Mouse (Mus musculus) G1E (cell line): ENCODE measurements around the gene Traf6. TPM values are rescaled to one million over a fixed set of nuclear protein-coding genes. Genes with fewer than 3 reads are reported as not detected.
A peak's percentile ranks its signal among the peaks of the same experiment; 100 is the strongest.

Experiments
- ATAC-seq: 2 replicates; pipeline ENCODE4 v1.8.0; 2016; ENCODE audit warnings: mild to moderate bottlenecking; ENCODE audit not compliant: insufficient number of reproducible peaks, poor library complexity, low FRiP score, severe bottlenecking; ENCODE audit errors: extremely low read depth
- DNase-seq: peaks from one replicate; pipeline ENCODE4 v3.0.0; 2012; ENCODE audit warnings: low spot score
- H3K27me3 ChIP-seq: 2 replicates; pipeline ENCODE4 v1.6.1; 2012; ENCODE audit warnings: mild to moderate bottlenecking, low read length, inconsistent platforms; ENCODE audit not compliant: insufficient read depth
- H3K36me3 ChIP-seq: replicated peaks from 2 replicates; pipeline ENCODE3; 2012; ENCODE audit warnings: mild to moderate bottlenecking, inconsistent platforms
- H3K4me1 ChIP-seq: 2 replicates; pipeline ENCODE4 v1.6.1; 2012; ENCODE audit warnings: low read depth, low read length, inconsistent platforms, mixed read lengths; ENCODE audit not compliant: insufficient read depth
- H3K4me3 ChIP-seq: 2 replicates; pipeline ENCODE4 v1.5.1; 2012; ENCODE audit warnings: low read depth, mild to moderate bottlenecking, inconsistent platforms, low read length, moderate library complexity, mixed read lengths
- H3K9me3 ChIP-seq: replicated peaks from 2 replicates; pipeline ENCODE4 v1.6.1; 2012; ENCODE audit warnings: inconsistent platforms
- CTCF ChIP-seq: IDR thresholded peaks from 2 replicates; pipeline ENCODE4 v1.5.1; 2012; ENCODE audit warnings: low read depth, low read length, inconsistent platforms, mixed read lengths
- GATA1 ChIP-seq: IDR thresholded peaks from 2 replicates; pipeline ENCODE4 v1.6.1; 2012; ENCODE audit warnings: borderline replicate concordance, low read length, inconsistent platforms, mixed read lengths
- GATA2 ChIP-seq: IDR thresholded peaks from 2 replicates; pipeline ENCODE4 v1.6.1; 2012; ENCODE audit warnings: low read depth, low read length, inconsistent platforms, borderline replicate concordance
- POLR2AphosphoS5 ChIP-seq: IDR thresholded peaks from 2 replicates; pipeline ENCODE4 v1.6.1; 2012; ENCODE audit warnings: low read depth, low read length, inconsistent platforms; ENCODE audit not compliant: insufficient replicate concordance
- TAL1 ChIP-seq: conservative IDR thresholded peaks from 2 replicates; pipeline ENCODE4 v1.6.1; 2012; ENCODE audit warnings: low read depth, low read length, inconsistent platforms, mixed read lengths
- polyA plus RNA-seq: library from polyadenylated mRNA; stranded (reverse); fragments of >175 nt; gene quantifications from 2 replicates; pipeline ENCODE4 v1.2.3, GENCODE M21; 2012
- total RNA-seq, 2 experiments: library from RNA; stranded (forward) in 1 of 2; stranded (reverse) in 1 of 2; fragments of 200-1000 nt in 1 of 2; fragments of >200 nt in 1 of 2; fragmentation: Nextera tagmentation in 1 of 2; gene quantifications; 2 replicates each; pipeline ENCODE4 v1.2.3; 2014 to 2017

Traf6 gene
- total and polyA plus RNA-seq, 3 experiments: 3.0 to 68.3 (median 26.1) TPM

DNA sequence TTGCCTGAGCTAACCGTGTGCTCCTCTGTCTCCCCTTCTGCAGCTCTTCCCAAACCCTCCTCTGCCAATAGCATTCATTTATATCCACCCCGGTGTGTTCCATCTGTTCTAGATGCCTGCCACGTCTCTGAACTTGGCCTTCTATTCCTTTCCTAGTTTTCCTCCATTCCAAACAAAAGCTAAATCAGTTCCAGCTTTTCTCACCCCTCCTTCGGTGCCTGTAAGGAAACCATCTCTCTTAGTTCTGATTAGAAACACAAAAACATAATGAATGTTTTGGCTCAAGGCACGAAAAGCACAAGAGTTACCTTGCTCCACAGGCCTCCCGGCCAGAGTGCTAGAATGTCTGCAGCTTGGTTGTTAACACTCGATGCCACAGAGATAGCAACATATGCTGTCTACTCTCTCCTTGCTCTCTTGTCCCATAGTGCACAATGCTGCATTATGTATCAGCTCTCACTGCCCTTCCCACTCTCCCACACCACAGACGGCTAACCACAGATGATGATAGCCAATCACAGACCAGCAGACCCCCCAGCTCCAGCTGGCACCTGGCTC is 29.0 kb upstream of the Traf6 start, which contains the start of the genes Rag1 and B230118H07Rik:
Gene Rag1, minus strand, starts transcription at position 388 of the 558 bp plus-strand sequence.
Gene B230118H07Rik, minus strand, starts transcription at position 419 of the 558 bp plus-strand sequence.
- no peak for ATAC-seq
- DNase-seq: no peak
- Histone ChIP-seq H3K4me3 (no peak within 1 kb of the TSS), H3K36me3 (no peaks in the 10 kb centered on the region), H3K9me3 (no peaks in the 10 kb centered on the region), H3K4me1 (peaks cover 24% of the 10 kb centered on the region), H3K27me3 (peaks cover 10% of the 10 kb centered on the region)
- TF ChIP-seq CTCF (no peak), GATA2 (no peak), POLR2AphosphoS5 (no peak), TAL1 (no peak), GATA1 (no peak)

DNA sequence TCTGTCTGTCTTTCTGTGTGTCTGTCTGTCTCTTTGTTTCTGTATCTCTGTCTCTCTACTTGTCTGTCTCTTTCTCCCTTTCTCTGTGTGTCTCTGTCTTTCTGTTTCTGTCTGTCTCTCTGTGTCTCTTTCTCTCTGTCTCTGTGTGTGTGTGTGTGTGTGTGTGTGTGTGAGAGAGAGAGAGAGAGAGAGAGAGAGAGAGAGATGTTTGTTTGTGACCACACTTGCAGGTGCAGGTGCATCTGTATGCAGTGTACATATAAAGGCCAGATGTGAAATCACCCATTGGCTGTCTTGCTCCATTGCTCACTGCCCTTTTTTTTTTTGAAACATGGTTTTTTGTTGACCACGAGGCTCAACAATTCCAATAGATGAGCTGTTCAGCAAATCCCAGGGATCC is 27.8 kb upstream of the Traf6 start:
- H3K4me3 ChIP-seq: no peak overlapping the region
- peaks cover 10% of the 10 kb centered on the region for H3K27me3 ChIP-seq

DNA sequence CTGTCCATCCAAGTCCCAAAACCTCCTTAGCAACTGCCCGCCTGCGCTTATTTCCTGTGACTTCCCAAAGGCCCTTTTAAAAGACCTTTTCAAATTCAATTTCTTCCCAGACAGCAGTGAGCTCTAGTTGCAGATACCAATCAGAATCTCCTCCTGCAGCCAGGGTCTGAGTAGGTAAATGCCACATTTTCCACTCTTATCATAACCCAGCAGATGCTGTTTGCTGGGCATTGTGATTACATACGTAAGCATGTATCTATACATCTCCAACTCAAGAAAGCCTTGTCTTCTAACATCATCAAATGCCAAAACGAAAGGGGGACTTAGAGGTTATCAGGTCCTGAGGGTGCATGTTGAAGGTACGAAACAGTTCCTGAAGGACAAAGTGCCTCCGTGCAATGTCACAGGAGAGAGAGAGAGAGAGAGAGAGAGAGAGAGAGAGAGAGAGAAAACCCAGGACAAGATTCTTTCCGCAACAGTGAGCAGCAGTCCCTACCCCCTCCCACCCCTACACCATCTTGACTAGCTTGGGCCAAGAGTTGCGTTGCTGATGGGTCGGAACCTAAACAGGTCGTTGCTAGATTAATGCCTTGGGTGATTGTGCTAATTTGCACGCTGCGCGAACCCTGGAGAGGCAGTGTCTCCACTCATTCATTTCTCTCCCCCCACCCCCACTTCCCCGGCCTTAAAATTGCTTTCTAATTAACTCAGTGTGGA is 25.9 kb upstream of the Traf6 start:
- H3K27me3 ChIP-seq: peaks cover 10% of the 10 kb centered on the region

More for the DNA sequence above, 27.8 kb upstream of the Traf6 start:
- Histone ChIP-seq H3K36me3 (no peaks in the 10 kb centered on the region), H3K9me3 (no peaks in the 10 kb centered on the region), H3K4me1 (peaks cover 24% of the 10 kb centered on the region)
- no peak for TF ChIP-seq TAL1
- no peak for TF ChIP-seq CTCF
- TF ChIP-seq POLR2AphosphoS5: no peak
- TF ChIP-seq GATA1: no peak
- no peak for TF ChIP-seq GATA2
- no peak for ATAC-seq
- DNase-seq: no peak

DNA sequence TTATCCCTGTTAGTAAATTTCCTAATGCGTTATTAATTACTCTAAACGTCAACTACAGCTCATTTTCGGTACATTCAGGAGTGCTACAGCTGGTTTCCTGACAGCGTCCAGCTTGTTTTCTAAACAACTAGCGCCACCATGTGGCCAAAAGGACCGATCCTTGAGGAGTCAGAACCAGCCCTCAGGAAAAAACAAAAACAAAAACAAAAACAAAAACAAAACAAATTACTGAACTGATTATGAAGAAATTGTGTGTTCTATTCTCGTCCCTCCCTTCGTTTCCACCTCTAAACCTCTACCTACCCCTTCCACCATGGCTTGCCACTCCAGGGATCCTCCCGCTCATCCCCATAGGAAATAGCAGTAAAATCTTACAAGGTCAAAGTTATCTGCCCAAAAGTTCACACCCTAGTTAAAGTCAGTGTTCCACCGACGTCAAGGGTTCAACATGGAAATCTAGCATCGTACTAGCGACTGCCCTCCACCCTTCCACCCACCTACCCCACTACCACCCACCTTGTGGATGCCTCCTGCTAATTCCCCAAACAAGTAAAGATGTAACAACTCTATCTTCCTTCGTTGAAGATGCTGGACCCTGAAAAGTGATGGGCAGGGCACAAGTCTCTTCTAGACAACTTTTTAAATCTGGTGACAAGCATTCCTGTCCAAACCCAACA is 25.2 kb upstream of the Traf6 start:
- Histone ChIP-seq H3K9me3 (no peaks in the 10 kb centered on the region), H3K4me3 (peak overlapping the region; percentile 54; the same call in 1 of the 2 replicates), H3K36me3 (no peaks in the 10 kb centered on the region), H3K4me1 (peaks cover 23% of the 10 kb centered on the region), H3K27me3 (peaks cover 9% of the 10 kb centered on the region)
- peak; percentile 19 for DNase-seq
- TF ChIP-seq POLR2AphosphoS5 (no peak), GATA2 (no peak), GATA1 (no peak), TAL1 (no peak), CTCF (no peak)
- peak; percentile 55 for ATAC-seq

More for the DNA sequence above, 25.9 kb upstream of the Traf6 start:
- peaks cover 24% of the 10 kb centered on the region for H3K4me1 ChIP-seq
- H3K4me3 ChIP-seq: peak overlapping the region; percentile 54; the same call in 1 of the 2 replicates
- no peaks in the 10 kb centered on the region for H3K9me3 ChIP-seq
- DNase-seq (peak; percentile 4), ATAC-seq (peak; percentile 66)
- no peak for TF ChIP-seq GATA2
- TF ChIP-seq TAL1: peak; percentile 44
- H3K36me3 ChIP-seq: no peaks in the 10 kb centered on the region

DNA sequence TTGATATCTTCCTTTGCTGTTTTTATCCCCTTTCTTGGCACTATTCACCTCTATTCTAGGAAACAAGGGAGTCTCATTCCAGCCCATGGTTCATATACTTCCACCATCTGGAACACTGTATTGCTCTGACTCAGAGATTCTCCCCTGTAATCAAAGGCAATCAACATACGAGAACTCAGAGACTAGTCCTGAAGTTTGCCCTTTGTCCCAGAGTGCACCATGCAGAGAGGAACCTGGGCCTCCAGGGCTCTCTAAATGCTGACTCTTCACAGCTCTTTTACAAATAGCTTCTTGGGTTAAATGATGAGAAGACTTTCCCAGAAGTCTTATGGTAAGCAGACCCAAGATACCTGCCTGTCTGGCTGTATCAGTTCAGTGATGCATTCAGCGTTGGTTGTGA is 17.7 kb upstream of the Traf6 start:
- no peak for DNase-seq
- Histone ChIP-seq H3K27me3 (no peaks in the 10 kb centered on the region; the same call in 1 of the 2 replicates), H3K36me3 (no peaks in the 10 kb centered on the region), H3K9me3 (no peaks in the 10 kb centered on the region), H3K4me1 (peaks cover 4% of the 10 kb centered on the region), H3K4me3 (no peak overlapping the region)
- no peak for TF ChIP-seq GATA2
- no peak for TF ChIP-seq CTCF
- no peak for TF ChIP-seq GATA1
- TF ChIP-seq TAL1: no peak
- TF ChIP-seq POLR2AphosphoS5: no peak
- no peak for ATAC-seq

DNA sequence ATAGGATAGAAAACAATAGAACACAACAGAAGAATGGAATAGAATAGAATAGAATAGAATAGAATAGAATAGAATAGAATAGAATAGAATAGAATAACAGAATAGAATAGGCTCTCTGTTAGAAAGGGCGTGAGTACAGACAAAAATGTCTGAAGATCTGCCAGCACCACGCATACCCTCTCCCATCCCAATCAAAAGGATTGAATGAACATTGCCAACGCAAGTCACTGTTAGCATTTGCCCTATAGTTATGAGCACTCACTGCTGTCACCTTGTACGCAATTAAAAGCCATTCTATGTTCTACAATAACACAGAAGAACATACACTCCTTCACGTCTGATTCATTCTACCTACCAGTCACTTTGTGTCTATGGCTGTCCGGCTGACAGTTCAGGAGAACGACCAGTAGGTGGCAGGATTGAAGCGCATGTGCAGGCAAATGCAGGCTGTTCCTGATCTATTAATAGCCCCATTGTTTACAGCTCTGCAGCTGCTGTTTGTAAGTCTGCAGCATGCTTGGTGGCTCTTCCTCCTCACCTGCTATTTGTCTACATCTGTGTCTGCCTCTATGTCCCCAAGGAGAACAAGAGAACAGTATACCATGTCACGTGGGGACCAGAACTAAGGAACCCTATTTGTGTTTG is 13.0 kb upstream of the Traf6 start:
- Histone ChIP-seq H3K4me3 (no peak overlapping the region), H3K27me3 (peaks cover 2% of the 10 kb centered on the region; the same call in 1 of the 2 replicates), H3K9me3 (no peaks in the 10 kb centered on the region), H3K4me1 (peaks cover 7% of the 10 kb centered on the region), H3K36me3 (no peaks in the 10 kb centered on the region)
- ATAC-seq: peak; percentile 92
- DNase-seq: peak; percentile 18
- TF ChIP-seq CTCF (peak; percentile 94), GATA1 (no peak), POLR2AphosphoS5 (no peak), GATA2 (no peak), TAL1 (no peak)
